Mouse (Mus musculus): ENCODE measurements around the gene 6030452D12Rik. TPM values are rescaled to one million over a fixed set of nuclear protein-coding genes. Genes with fewer than 3 reads are reported as not detected.
A peak's percentile ranks its signal among the peaks of the same experiment; 100 is the strongest.

6030452D12Rik gene
- polyA plus RNA-seq, 1 experiment = not detected

- no peak overlapping the region for H3K27ac ChIP-seq (ENCODE audit: insufficient read depth, low read depth, low read length)
- WGBS = 82% methylated on average over 7 of the region's 7 CpGs
- H3K4me3 ChIP-seq (ENCODE audit: insufficient read depth, low read depth, low read length) = no peak overlapping the region
- H3K36me3 ChIP-seq (ENCODE audit: control insufficient read depth, insufficient read depth, low read length) = no peaks in the 10 kb centered on the region
- no peak for TF ChIP-seq POLR2A (IDR thresholded peaks at IDR 0.05; ENCODE audit: low read depth, low read length)
- no peak for TF ChIP-seq CTCF (conservative IDR thresholded peaks at IDR 0.05; ENCODE audit: insufficient read depth, insufficient read length, low read depth, low read length)
- H3K4me1 ChIP-seq (ENCODE audit: control insufficient read depth, insufficient read depth, low read length) = no peaks in the 10 kb centered on the region
- no peaks in the 10 kb centered on the region for H3K27me3 ChIP-seq (replicated peaks; ENCODE audit: control insufficient read depth, insufficient read depth, low read length)
- DNase-seq = no peak
Measured at GRCm38 (mm10) chr8:106520578-106520977, 20.3 kb downstream of the 6030452D12Rik start.

GRCm38 (mm10) chr8:106521845-106522244 is 21.5 kb downstream of the 6030452D12Rik start:
- Histone ChIP-seq H3K4me1 (ENCODE audit: control insufficient read depth, insufficient read depth, low read length) (no peaks in the 10 kb centered on the region), H3K27me3 (replicated peaks; ENCODE audit: control insufficient read depth, insufficient read depth, low read length) (no peaks in the 10 kb centered on the region), H3K27ac (ENCODE audit: insufficient read depth, low read depth, low read length) (no peak overlapping the region), H3K4me3 (ENCODE audit: insufficient read depth, low read depth, low read length) (no peak overlapping the region), H3K36me3 (ENCODE audit: control insufficient read depth, insufficient read depth, low read length) (no peaks in the 10 kb centered on the region)
- 67% methylated on average over 9 of the region's 9 CpGs for WGBS
- no peak for DNase-seq
- TF ChIP-seq CTCF (conservative IDR thresholded peaks at IDR 0.05; ENCODE audit: insufficient read depth, insufficient read length, low read depth, low read length) (no peak), POLR2A (IDR thresholded peaks at IDR 0.05; ENCODE audit: low read depth, low read length) (no peak)

- Histone ChIP-seq H3K27me3 (replicated peaks; ENCODE audit: control insufficient read depth, insufficient read depth, low read length) (no peaks in the 10 kb centered on the region), H3K27ac (ENCODE audit: insufficient read depth, low read depth, low read length) (no peak overlapping the region), H3K4me1 (ENCODE audit: control insufficient read depth, insufficient read depth, low read length) (no peaks in the 10 kb centered on the region), H3K4me3 (ENCODE audit: insufficient read depth, low read depth, low read length) (no peak overlapping the region), H3K36me3 (ENCODE audit: control insufficient read depth, insufficient read depth, low read length) (no peaks in the 10 kb centered on the region)
- no peak for DNase-seq
- TF ChIP-seq CTCF (conservative IDR thresholded peaks at IDR 0.05; ENCODE audit: insufficient read depth, insufficient read length, low read depth, low read length) (no peak), POLR2A (IDR thresholded peaks at IDR 0.05; ENCODE audit: low read depth, low read length) (no peak)
- 67% methylated on average over 6 of the region's 6 CpGs for WGBS
Measured at GRCm38 (mm10) chr8:106526725-106527124, 26.4 kb downstream of the 6030452D12Rik start.

GRCm38 (mm10) chr8:106527241-106528036 is 27.1 kb downstream of the 6030452D12Rik start:
- no peak overlapping the region for H3K4me3 ChIP-seq (ENCODE audit: insufficient read depth, low read depth, low read length)
- peak; percentile 47 for TF ChIP-seq CTCF (conservative IDR thresholded peaks at IDR 0.05; ENCODE audit: insufficient read depth, insufficient read length, low read depth, low read length)
- TF ChIP-seq POLR2A (IDR thresholded peaks at IDR 0.05; ENCODE audit: low read depth, low read length) = no peak
- 81% methylated on average over 9 of the region's 9 CpGs for WGBS
- H3K36me3 ChIP-seq (ENCODE audit: control insufficient read depth, insufficient read depth, low read length) = no peaks in the 10 kb centered on the region
- no peaks in the 10 kb centered on the region for H3K27me3 ChIP-seq (replicated peaks; ENCODE audit: control insufficient read depth, insufficient read depth, low read length)
- no peak for DNase-seq
- H3K27ac ChIP-seq (ENCODE audit: insufficient read depth, low read depth, low read length) = no peak overlapping the region
- H3K4me1 ChIP-seq (ENCODE audit: control insufficient read depth, insufficient read depth, low read length) = no peaks in the 10 kb centered on the region

- no peaks in the 10 kb centered on the region for H3K27me3 ChIP-seq (replicated peaks; ENCODE audit: control insufficient read depth, insufficient read depth, low read length)
- no peaks in the 10 kb centered on the region for H3K4me1 ChIP-seq (ENCODE audit: control insufficient read depth, insufficient read depth, low read length)
- no peak for DNase-seq
- no peak overlapping the region for H3K27ac ChIP-seq (ENCODE audit: insufficient read depth, low read depth, low read length)
- H3K36me3 ChIP-seq (ENCODE audit: control insufficient read depth, insufficient read depth, low read length) = no peaks in the 10 kb centered on the region
- TF ChIP-seq POLR2A (IDR thresholded peaks at IDR 0.05; ENCODE audit: low read depth, low read length) (no peak), CTCF (conservative IDR thresholded peaks at IDR 0.05; ENCODE audit: insufficient read depth, insufficient read length, low read depth, low read length) (no peak)
- H3K4me3 ChIP-seq (ENCODE audit: insufficient read depth, low read depth, low read length) = no peak overlapping the region
- WGBS = 79% methylated on average over 9 of the region's 9 CpGs
Measured at GRCm38 (mm10) chr8:106528596-106529249, 28.4 kb downstream of the 6030452D12Rik start.

- no peak for DNase-seq
- 93% methylated on average over 10 of the region's 10 CpGs for WGBS
- H3K36me3 ChIP-seq (ENCODE audit: control insufficient read depth, insufficient read depth, low read length) = no peaks in the 10 kb centered on the region
- H3K4me3 ChIP-seq (ENCODE audit: insufficient read depth, low read depth, low read length) = no peak overlapping the region
- H3K27me3 ChIP-seq (replicated peaks; ENCODE audit: control insufficient read depth, insufficient read depth, low read length) = no peaks in the 10 kb centered on the region
- H3K4me1 ChIP-seq (ENCODE audit: control insufficient read depth, insufficient read depth, low read length) = no peaks in the 10 kb centered on the region
- no peak overlapping the region for H3K27ac ChIP-seq (ENCODE audit: insufficient read depth, low read depth, low read length)
- TF ChIP-seq POLR2A (IDR thresholded peaks at IDR 0.05; ENCODE audit: low read depth, low read length) = no peak
- no peak for TF ChIP-seq CTCF (conservative IDR thresholded peaks at IDR 0.05; ENCODE audit: insufficient read depth, insufficient read length, low read depth, low read length)
Measured at GRCm38 (mm10) chr8:106529885-106530482, 29.7 kb downstream of the 6030452D12Rik start.

- TF ChIP-seq POLR2A (IDR thresholded peaks at IDR 0.05; ENCODE audit: low read depth, low read length) (no peak), CTCF (conservative IDR thresholded peaks at IDR 0.05; ENCODE audit: insufficient read depth, insufficient read length, low read depth, low read length) (peak; percentile 58)
- no peaks in the 10 kb centered on the region for H3K27me3 ChIP-seq (replicated peaks; ENCODE audit: control insufficient read depth, insufficient read depth, low read length)
- no peak for DNase-seq
- H3K27ac ChIP-seq (ENCODE audit: insufficient read depth, low read depth, low read length) = no peak overlapping the region
- no peaks in the 10 kb centered on the region for H3K4me1 ChIP-seq (ENCODE audit: control insufficient read depth, insufficient read depth, low read length)
- no peaks in the 10 kb centered on the region for H3K36me3 ChIP-seq (ENCODE audit: control insufficient read depth, insufficient read depth, low read length)
- 78% methylated on average over 4 of the region's 4 CpGs for WGBS
- H3K4me3 ChIP-seq (ENCODE audit: insufficient read depth, low read depth, low read length) = no peak overlapping the region
Measured at GRCm38 (mm10) chr8:106530566-106530965, 30.2 kb downstream of the 6030452D12Rik start.
